Mouse (Mus musculus) MEL (cell line): Measurements from ENCODE around the gene Cbx8. TPM values are rescaled to one million over a fixed set of nuclear protein-coding genes. Genes with fewer than 3 reads are reported as not detected.

Experiments
- DNase-seq: peaks from one replicate; pipeline ENCODE4 v3.0.0; 2011; ENCODE audit warnings: low read depth, low spot score
- H3K27ac ChIP-seq: 2 replicates; pipeline ENCODE4 v1.5.1; 2012; ENCODE audit warnings: low read depth, mild to moderate bottlenecking, control low read depth, low read length, moderate library complexity; ENCODE audit not compliant: control insufficient read depth
- H3K27me3 ChIP-seq, 2 experiments: fragments of 150-350 bp in 1 of 2; sonication (generic) in 1 of 2; 2 replicates each; pipeline ENCODE4 v1.6.1; 2012; ENCODE audit warnings: low read length in 2 of 2, mild to moderate bottlenecking in 2 of 2, improper control_type of control experiment in 1 of 2, moderate library complexity in 1 of 2; ENCODE audit not compliant: insufficient read depth in 2 of 2, control insufficient read depth in 1 of 2
- H3K36me3 ChIP-seq, 2 experiments: 2 replicates each; pipeline ENCODE4 v1.6.1; 2012 to 2014; ENCODE audit warnings: low read length in 2 of 2, improper control_type of control experiment in 1 of 2, inconsistent platforms in 1 of 2, mild to moderate bottlenecking in 1 of 2; ENCODE audit not compliant: insufficient read depth in 2 of 2, control insufficient read depth in 1 of 2
- H3K4me1 ChIP-seq, 2 experiments: fragments of 150-350 bp in 1 of 2; sonication (generic) in 1 of 2; 2 replicates each; pipeline ENCODE4 v1.6.1; 2012; ENCODE audit warnings: low read length in 2 of 2, improper control_type of control experiment in 1 of 2, mild to moderate bottlenecking in 1 of 2; ENCODE audit not compliant: insufficient read depth in 2 of 2, control insufficient read depth in 1 of 2
- H3K4me3 ChIP-seq, 2 experiments: fragments of 150-350 bp in 1 of 2; sonication (generic) in 1 of 2; 2 replicates each; pipeline ENCODE4 v1.5.1; 2012; ENCODE audit warnings: low read depth in 2 of 2, low read length in 2 of 2, mild to moderate bottlenecking in 2 of 2, moderate library complexity in 2 of 2, control low read depth in 1 of 2, improper control_type of control experiment in 1 of 2; ENCODE audit not compliant: control insufficient read depth in 1 of 2, insufficient read depth in 1 of 2
- H3K79me2 ChIP-seq: 2 replicates; pipeline ENCODE4 v1.6.1; 2012; ENCODE audit warnings: mild to moderate bottlenecking, low read length, moderate library complexity; ENCODE audit not compliant: control insufficient read depth, poor library complexity, insufficient read depth
- H3K9ac ChIP-seq: 2 replicates; pipeline ENCODE4 v1.6.1; 2012; ENCODE audit warnings: low read depth, mild to moderate bottlenecking, control low read depth, low read length, moderate library complexity; ENCODE audit not compliant: control insufficient read depth, poor library complexity, severe bottlenecking
- H3K9me3 ChIP-seq: fragments of 150-350 bp; sonication (generic); replicated peaks from 2 replicates; pipeline ENCODE4 v1.6.1; 2012; ENCODE audit warnings: mild to moderate bottlenecking, low read length, improper control_type of control experiment, moderate library complexity; ENCODE audit not compliant: insufficient read depth
- CTCF ChIP-seq, 3 experiments: IDR thresholded peaks in 2 of 3; conservative IDR thresholded peaks in 1 of 3; 2 replicates each; pipeline ENCODE4 v1.5.1; 2011 to 2012; ENCODE audit warnings: low read length in 3 of 3, low read depth in 2 of 3, mild to moderate bottlenecking in 2 of 3, improper control_type of control experiment in 1 of 3, inconsistent platforms in 1 of 3, mixed read lengths in 1 of 3, moderate library complexity in 1 of 3; ENCODE audit not compliant: control insufficient read depth in 1 of 3, insufficient read depth in 1 of 3, poor library complexity in 1 of 3, severe bottlenecking in 1 of 3
- E2F4 ChIP-seq: IDR thresholded peaks from 2 replicates; pipeline ENCODE4 v1.6.1; 2011; ENCODE audit warnings: low read depth, low read length, improper control_type of control experiment, borderline replicate concordance
- EP300 ChIP-seq, 2 experiments: IDR thresholded peaks; 2 replicates each; pipeline ENCODE4 v1.6.1; 2011; ENCODE audit warnings: improper control_type of control experiment in 2 of 2, low read length in 2 of 2, low read depth in 1 of 2, mild to moderate bottlenecking in 1 of 2
- ETS1 ChIP-seq: IDR thresholded peaks from 2 replicates; pipeline ENCODE4 v1.6.1; 2012; ENCODE audit warnings: low read depth, mild to moderate bottlenecking, inconsistent platforms, low read length, improper control_type of control experiment, moderate library complexity
- GATA1 ChIP-seq: IDR thresholded peaks from 2 replicates; pipeline ENCODE4 v1.6.1; 2011; ENCODE audit warnings: low read depth, low read length, improper control_type of control experiment
- HCFC1 ChIP-seq: IDR thresholded peaks from 2 replicates; pipeline ENCODE4 v1.6.1; 2012; ENCODE audit warnings: low read depth, mild to moderate bottlenecking, inconsistent platforms, low read length, improper control_type of control experiment, moderate library complexity
- MAFK ChIP-seq: IDR thresholded peaks from 2 replicates; pipeline ENCODE4 v1.6.1; 2011; ENCODE audit warnings: low read depth, mild to moderate bottlenecking, low read length, improper control_type of control experiment, borderline replicate concordance
- MAX ChIP-seq: IDR thresholded peaks from 2 replicates; pipeline ENCODE4 v1.6.1; 2011; ENCODE audit warnings: low read length, improper control_type of control experiment
- MEF2A ChIP-seq: IDR thresholded peaks from 2 replicates; pipeline ENCODE4 v1.6.1; 2014; ENCODE audit warnings: low read depth, mild to moderate bottlenecking, inconsistent platforms, low read length, improper control_type of control experiment; ENCODE audit not compliant: poor library complexity, insufficient replicate concordance, severe bottlenecking; ENCODE audit errors: extremely low read depth
- MXI1 ChIP-seq: IDR thresholded peaks from 2 replicates; pipeline ENCODE4 v1.6.1; 2011; ENCODE audit warnings: mild to moderate bottlenecking, low read depth, low read length, improper control_type of control experiment
- MYB ChIP-seq: IDR thresholded peaks from 2 replicates; pipeline ENCODE4 v1.6.1; 2011; ENCODE audit warnings: mild to moderate bottlenecking, low read depth, low read length, improper control_type of control experiment
- NRF1 ChIP-seq: IDR thresholded peaks from 2 replicates; pipeline ENCODE4 v1.6.1; 2014; ENCODE audit warnings: low read depth, mild to moderate bottlenecking, inconsistent platforms, low read length, improper control_type of control experiment, moderate library complexity; ENCODE audit not compliant: poor library complexity, insufficient read depth, severe bottlenecking
- POLR2A ChIP-seq, 2 experiments: IDR thresholded peaks; 2 replicates each; pipeline ENCODE4 v1.6.1; 2011 to 2012; ENCODE audit warnings: low read length in 2 of 2, mild to moderate bottlenecking in 2 of 2, control low read depth in 1 of 2, improper control_type of control experiment in 1 of 2, low read depth in 1 of 2, moderate library complexity in 1 of 2; ENCODE audit not compliant: control insufficient read depth in 1 of 2, insufficient read depth in 1 of 2, poor library complexity in 1 of 2
- POLR2AphosphoS2 ChIP-seq: IDR thresholded peaks from 2 replicates; pipeline ENCODE4 v1.6.1; 2011; ENCODE audit warnings: low read length, improper control_type of control experiment
- TAL1 ChIP-seq: IDR thresholded peaks from 2 replicates; pipeline ENCODE4 v1.6.1; 2012; ENCODE audit warnings: mild to moderate bottlenecking, inconsistent platforms, low read length, moderate library complexity, mixed read lengths
- TBP ChIP-seq: IDR thresholded peaks from 2 replicates; pipeline ENCODE4 v1.8.0; 2011; ENCODE audit warnings: low read depth, low read length, improper control_type of control experiment
- TCF12 ChIP-seq: IDR thresholded peaks from 2 replicates; pipeline ENCODE4 v1.6.1; 2014; ENCODE audit warnings: low read depth, mild to moderate bottlenecking, inconsistent platforms, low read length, improper control_type of control experiment, moderate library complexity
- UBTF ChIP-seq: IDR thresholded peaks from 2 replicates; pipeline ENCODE4 v1.6.1; 2012; ENCODE audit warnings: low read depth, mild to moderate bottlenecking, inconsistent platforms, low read length, improper control_type of control experiment, moderate library complexity, borderline replicate concordance; ENCODE audit not compliant: insufficient read depth
- USF1 ChIP-seq: IDR thresholded peaks from 2 replicates; pipeline ENCODE4 v1.6.1; 2014; ENCODE audit warnings: low read depth, mild to moderate bottlenecking, inconsistent platforms, low read length, improper control_type of control experiment, moderate library complexity
- polyA plus RNA-seq, 2 experiments: library from polyadenylated mRNA; stranded (reverse) in 1 of 2; unstranded in 1 of 2; fragments of >175 nt in 1 of 2; fragments of >200 nt in 1 of 2; gene quantifications; 2 replicates each; pipeline versions ENCODE4 v1.2.1 to v1.2.4; 2012; ENCODE audit warnings: low replicate concordance in 2 of 2, low read depth in 1 of 2; ENCODE audit not compliant: insufficient read length in 2 of 2, insufficient read depth in 1 of 2, missing spikeins in 1 of 2
- total RNA-seq: library from RNA; depleted of rRNA; stranded (reverse); fragments of 300-350 nt; gene quantifications from 2 replicates; pipeline ENCODE4 v1.2.3, GENCODE M21; 2012

Gene Cbx8
- total and polyA plus RNA-seq, 3 experiments: 5.7 to 11.3 TPM; not detected in 1

- no peak overlapping the region for H3K27ac ChIP-seq
- no peak for TF ChIP-seq EP300 (IDR thresholded peaks at IDR 0.05; ENCODE audit: low read depth in 1 of 2, low read length in 2 of 2)
- TF ChIP-seq HCFC1: no peak
- no peak for TF ChIP-seq MXI1
- no peak for TF ChIP-seq TBP
- no peak for TF ChIP-seq MYB
- no peak for TF ChIP-seq MEF2A
- TF ChIP-seq GATA1: no peak
- TF ChIP-seq ETS1: no peak
- no peak for TF ChIP-seq CTCF (IDR thresholded peaks at IDR 0.05 in 2 of 3, conservative IDR thresholded peaks at IDR 0.05 in 1 of 3; ENCODE audit: control insufficient read depth in 1 of 3, insufficient read depth in 1 of 3, low read depth in 2 of 3, low read length in 3 of 3, poor library complexity in 1 of 3, severe bottlenecking in 1 of 3)
- no peak for TF ChIP-seq MAFK
- TF ChIP-seq TCF12: no peak
- TF ChIP-seq E2F4: no peak
- no peak for TF ChIP-seq POLR2AphosphoS2
- TF ChIP-seq USF1: no peak
- no peak for TF ChIP-seq NRF1
- no peak for TF ChIP-seq MAX
- TF ChIP-seq POLR2A (IDR thresholded peaks at IDR 0.05; ENCODE audit: control insufficient read depth in 1 of 2, insufficient read depth in 1 of 2, low read depth in 1 of 2, low read length in 2 of 2, poor library complexity in 1 of 2): no peak
- no peak for TF ChIP-seq TAL1
- DNase-seq: no peak
- H3K4me3 ChIP-seq: no peak overlapping the region
- H3K4me1 ChIP-seq: peaks cover 0 to 6% of the 10 kb centered on the region in 2 experiments; a peak in 3 of 4 replicates
- no peaks in the 10 kb centered on the region for H3K9me3 ChIP-seq
- peaks cover 4% of the 10 kb centered on the region for H3K79me2 ChIP-seq
- H3K9ac ChIP-seq: no peak overlapping the region
- peaks cover 0 to 7% of the 10 kb centered on the region in 2 experiments; a peak in 2 of 4 replicates for H3K36me3 ChIP-seq
- H3K27me3 ChIP-seq: no peaks in the 10 kb centered on the region
These were observed 4.3 kb downstream of the Cbx8 start for GRCm38 (mm10) chr11:119036447-119036846.

- no peak for DNase-seq
- H3K27ac ChIP-seq: no peak overlapping the region
- no peaks in the 10 kb centered on the region for H3K27me3 ChIP-seq
- H3K79me2 ChIP-seq: peaks cover 4% of the 10 kb centered on the region
- peaks cover 0 to 5% of the 10 kb centered on the region in 2 experiments; a peak in 3 of 4 replicates for H3K4me1 ChIP-seq
- no peaks in the 10 kb centered on the region for H3K9me3 ChIP-seq
- TF ChIP-seq HCFC1 (no peak), MAFK (no peak), UBTF (no peak)
- H3K4me3 ChIP-seq: no peak overlapping the region
- peaks cover 0 to 7% of the 10 kb centered on the region in 2 experiments; a peak in 2 of 4 replicates for H3K36me3 ChIP-seq
- no peak overlapping the region for H3K9ac ChIP-seq
These were observed 5.0 kb downstream of the Cbx8 start for GRCm38 (mm10) chr11:119035686-119036165.
